8 mouse cellular contexts compared by ENCODE assay signal in genomic region chr5:139702905-139703304, GRCm38 (mm10). TPM values are rescaled to one million over a fixed set of nuclear protein-coding genes. Genes with fewer than 3 reads are reported as not detected.
DNase-seq lines count a peak whose midpoint lies in the region; ATAC-seq and TF ChIP-seq lines count a peak whose summit lies in the region.

No protein-coding gene starts in this region.

- 66% methylated on average over 2 of the region's 2 CpGs for WGBS in hindbrain, embryonic 11.5 days
- WGBS in hindbrain, embryonic 16.5 days = 63% methylated on average over 2 of the region's 2 CpGs
- 55% methylated on average over 2 of the region's 2 CpGs for WGBS in heart, embryonic 11.5 days (ENCODE audit: insufficient replicate concordance)

- no peak for ATAC-seq in hindbrain, embryonic 11.5 days (ENCODE audit: low FRiP score)
- no peak for ATAC-seq in hindbrain, embryonic 16.5 days
- ATAC-seq in megakaryocyte, adult 5-6 weeks (ENCODE audit: poor library complexity, severe bottlenecking) = peak; percentile 69
- ATAC-seq in frontal cortex, adult (ENCODE audit: low TSS enrichment) = no peak
- no peak for ATAC-seq in heart, embryonic 11.5 days (replicated peaks; ENCODE audit: insufficient number of reproducible peaks, low FRiP score, low TSS enrichment)

- TF ChIP-seq CTCF in embryonic fibroblast, embryonic 13.5 days (IDR thresholded peaks at IDR 0.05; ENCODE audit: borderline replicate concordance, insufficient read depth, low read length) = peak; percentile 56; the same call in 1 of the 2 replicates

- no peak overlapping the region for H3K27ac ChIP-seq in hindbrain, embryonic 11.5 days (ENCODE audit: low read depth, low read length)
- H3K27ac ChIP-seq in hindbrain, embryonic 16.5 days (ENCODE audit: low read depth, low read length) = no peak overlapping the region
- H3K27ac ChIP-seq in embryonic fibroblast, embryonic 13.5 days (ENCODE audit: insufficient read depth, low read length) = no peak overlapping the region
- no peak overlapping the region for H3K27ac ChIP-seq in heart, embryonic 11.5 days (ENCODE audit: low read depth, low read length)

- no peak for TF ChIP-seq POLR2A in embryonic fibroblast, embryonic 13.5 days (IDR thresholded peaks at IDR 0.05; ENCODE audit: low read depth, low read length)

- H3K9me3 ChIP-seq in hindbrain, embryonic 11.5 days (ENCODE audit: control insufficient read depth, low read length) = no peaks in the 10 kb centered on the region
- H3K9me3 ChIP-seq in hindbrain, embryonic 16.5 days (ENCODE audit: control insufficient read depth, low read length) = peaks cover 4% of the 10 kb centered on the region; the same call in 1 of the 2 replicates
- H3K9me3 ChIP-seq in heart, embryonic 11.5 days (replicated peaks; ENCODE audit: control insufficient read depth, low read length) = no peaks in the 10 kb centered on the region

- no peak overlapping the region for H3K4me3 ChIP-seq in hindbrain, embryonic 11.5 days (ENCODE audit: low read depth, low read length)
- no peak overlapping the region for H3K4me3 ChIP-seq in hindbrain, embryonic 16.5 days (ENCODE audit: low read length)
- no peak overlapping the region for H3K4me3 ChIP-seq in embryonic fibroblast, embryonic 13.5 days (ENCODE audit: insufficient read depth, low read length)
- H3K4me3 ChIP-seq in heart, embryonic 11.5 days (ENCODE audit: low read depth, low read length) = no peak overlapping the region

- no peaks in the 10 kb centered on the region for H3K4me1 ChIP-seq in hindbrain, embryonic 11.5 days (replicated peaks; ENCODE audit: control insufficient read depth, insufficient read depth, low read length)
- H3K4me1 ChIP-seq in hindbrain, embryonic 16.5 days (ENCODE audit: control insufficient read depth, insufficient read depth, low read depth, low read length) = no peaks in the 10 kb centered on the region
- no peaks in the 10 kb centered on the region for H3K4me1 ChIP-seq in embryonic fibroblast, embryonic 13.5 days (ENCODE audit: control insufficient read depth, insufficient read depth, low read length)
- peaks cover 6% of the 10 kb centered on the region; the same call in 1 of the 2 replicates for H3K4me1 ChIP-seq in heart, embryonic 11.5 days (ENCODE audit: control insufficient read depth, insufficient read depth, low read length)

- H3K36me3 ChIP-seq in hindbrain, embryonic 11.5 days (ENCODE audit: control insufficient read depth, insufficient read depth, low read length) = no peaks in the 10 kb centered on the region
- peaks cover 8% of the 10 kb centered on the region for H3K36me3 ChIP-seq in hindbrain, embryonic 16.5 days (ENCODE audit: control insufficient read depth, insufficient read depth, low read length)
- no peaks in the 10 kb centered on the region for H3K36me3 ChIP-seq in heart, embryonic 11.5 days (ENCODE audit: control insufficient read depth, insufficient read depth, low read length)

- H3K4me2 ChIP-seq in hindbrain, embryonic 11.5 days (replicated peaks; ENCODE audit: low read depth, low read length) = no peak overlapping the region
- H3K4me2 ChIP-seq in hindbrain, embryonic 16.5 days (ENCODE audit: low read length) = no peak overlapping the region
- no peak overlapping the region for H3K4me2 ChIP-seq in heart, embryonic 11.5 days

- H3K27me3 ChIP-seq in hindbrain, embryonic 11.5 days (ENCODE audit: control insufficient read depth, insufficient read depth, low read length) = no peaks in the 10 kb centered on the region
- H3K27me3 ChIP-seq in hindbrain, embryonic 16.5 days (replicated peaks; ENCODE audit: control insufficient read depth, insufficient read depth, low read length) = no peaks in the 10 kb centered on the region
- H3K27me3 ChIP-seq in heart, embryonic 11.5 days (ENCODE audit: control insufficient read depth, insufficient read depth, low read length) = no peaks in the 10 kb centered on the region

- DNase-seq in hindbrain, embryonic 11.5 days (ENCODE audit: low spot score) = peak; percentile 55
- DNase-seq in ES-CJ7 (ENCODE audit: low read depth, low spot score) = peak; percentile 65
- no peak for DNase-seq in gastrocnemius, postnatal 25 days

- no peak overlapping the region for H3K9ac ChIP-seq in hindbrain, embryonic 11.5 days (ENCODE audit: low read depth, low read length)
- no peak overlapping the region for H3K9ac ChIP-seq in hindbrain, embryonic 16.5 days (ENCODE audit: low read depth, low read length)
- H3K9ac ChIP-seq in heart, embryonic 11.5 days (ENCODE audit: low read depth, low read length) = no peak overlapping the region

RNA-seq across cellular contexts. Expression of gene Micall2, which starts 33.2 kb away (rescaled TPM):
- polyA plus RNA-seq in hindbrain, embryonic 11.5 days (2014; fragmentation: Nextera tagmentation; extraction: Ambion mirVana) = 4.0 and 4.9 TPM in 2 replicates
- 12.3 and 12.9 TPM in 2 replicates for polyA plus RNA-seq in hindbrain, embryonic 16.5 days (2015; fragmentation: Nextera tagmentation; extraction: Ambion mirVana)
- 13.3 and 17.0 TPM in 2 replicates for polyA plus RNA-seq in embryonic fibroblast, embryonic 13.5 days (2011; ENCODE audit: insufficient read length, low read depth, missing spikeins)
- 5.4 and 7.0 TPM in 2 replicates for total RNA-seq in megakaryocyte, adult 5-6 weeks (2015)
- 1.8 and 2.9 TPM in 2 replicates for total RNA-seq in megakaryocyte, adult 5-6 weeks (2017)
- 1 to 10 TPM in 1 of 2 experiments, under 1 TPM in 1; 0.64 to 1.3 TPM for total RNA-seq in gastrocnemius, postnatal 25 days (2021)
- polyA plus RNA-seq in heart, embryonic 11.5 days (2014; fragmentation: Nextera tagmentation; extraction: Ambion mirVana) = 2.4 and 3.8 TPM in 2 replicates
